Mouse (Mus musculus) heart, postnatal 0 days (tissue): ENCODE measurements around the gene Pigo. TPM values are rescaled to one million over a fixed set of nuclear protein-coding genes. Genes with fewer than 3 reads are reported as not detected.

Experiments used
- ATAC-seq: fragments of 200-750 bp; cut with Nextera tagmentation; 2 replicates; pipeline ENCODE4 v1.8.0; 2017; ENCODE audit warnings: low read depth, moderate number of reproducible peaks, moderate library complexity; ENCODE audit not compliant: insufficient read depth
- DNase-seq: peaks from one replicate; pipeline ENCODE4 v3.0.0-alpha.2; 2016; ENCODE audit warnings: low spot score
- H3K27ac ChIP-seq: fragments of 300-500 bp; sonication (generic); 2 replicates; pipeline ENCODE4 v1.5.1; 2014; ENCODE audit warnings: low read depth, mild to moderate bottlenecking
- H3K27me3 ChIP-seq: fragments of 300-500 bp; sonication (generic); 2 replicates; pipeline ENCODE4 v1.6.1; 2014; ENCODE audit warnings: low read length, mixed read lengths; ENCODE audit not compliant: control insufficient read depth, insufficient read depth
- H3K36me3 ChIP-seq: fragments of 300-500 bp; sonication (generic); replicated peaks from 2 replicates; pipeline ENCODE4 v1.6.1; 2014; ENCODE audit warnings: low read length, mixed read lengths; ENCODE audit not compliant: control insufficient read depth, insufficient read depth
- H3K4me1 ChIP-seq: fragments of 300-500 bp; sonication (generic); 2 replicates; pipeline ENCODE4 v1.6.1; 2014; ENCODE audit warnings: antibody characterized with exemption; ENCODE audit not compliant: control insufficient read depth, insufficient read depth
- H3K4me2 ChIP-seq: fragments of 300-500 bp; sonication (generic); 2 replicates; pipeline ENCODE4 v1.6.1; 2014; ENCODE audit warnings: low read depth, mild to moderate bottlenecking, low read length, moderate library complexity
- H3K4me3 ChIP-seq: fragments of 300-500 bp; sonication (generic); 2 replicates; pipeline ENCODE4 v1.5.1; 2014; ENCODE audit warnings: low read depth, low read length
- H3K9ac ChIP-seq: fragments of 300-500 bp; sonication (generic); replicated peaks from 2 replicates; pipeline ENCODE4 v1.6.1; 2014; ENCODE audit warnings: low read depth, low read length, mixed read lengths
- H3K9me3 ChIP-seq: fragments of 300-500 bp; sonication (generic); replicated peaks from 2 replicates; pipeline ENCODE4 v1.6.1; 2016; ENCODE audit warnings: low read length; ENCODE audit not compliant: control insufficient read depth
- CTCF ChIP-seq: IDR thresholded peaks from 2 replicates; pipeline ENCODE4 v1.5.1; 2016; ENCODE audit warnings: antibody characterized with exemption, control low read depth, low read depth
- EP300 ChIP-seq: IDR thresholded peaks from 2 replicates; pipeline ENCODE4 v1.6.1; 2016; ENCODE audit warnings: antibody characterized with exemption, low read depth
- WGBS: fragments of 180-500 bp; shearing (Covaris S2); extraction: QIAGEN DNeasy Blood & Tissue Kit; methylation state at CpG from one replicate; pipeline ENCODE4 v1.1.7; 2014; 5-methylcytosine and 5-hydroxymethylcytosine counted together
- polyA plus RNA-seq: library from polyadenylated mRNA; unstranded; fragments of >200 nt; fragmentation: Nextera tagmentation; extraction: Ambion mirVana; gene quantifications from 2 replicates; pipeline ENCODE4 v1.2.1, GENCODE M21; 2015
- total RNA-seq: library from RNA; depleted of rRNA; stranded (reverse); fragments of >200 nt; gene quantifications from 2 replicates; pipeline ENCODE4 v1.2.3, GENCODE M21; 2014; ENCODE audit warnings: low replicate concordance

Pigo gene
- total and polyA plus RNA-seq, 2 experiments from 2014 or later, result 11.3 to 11.4 TPM

DNA sequence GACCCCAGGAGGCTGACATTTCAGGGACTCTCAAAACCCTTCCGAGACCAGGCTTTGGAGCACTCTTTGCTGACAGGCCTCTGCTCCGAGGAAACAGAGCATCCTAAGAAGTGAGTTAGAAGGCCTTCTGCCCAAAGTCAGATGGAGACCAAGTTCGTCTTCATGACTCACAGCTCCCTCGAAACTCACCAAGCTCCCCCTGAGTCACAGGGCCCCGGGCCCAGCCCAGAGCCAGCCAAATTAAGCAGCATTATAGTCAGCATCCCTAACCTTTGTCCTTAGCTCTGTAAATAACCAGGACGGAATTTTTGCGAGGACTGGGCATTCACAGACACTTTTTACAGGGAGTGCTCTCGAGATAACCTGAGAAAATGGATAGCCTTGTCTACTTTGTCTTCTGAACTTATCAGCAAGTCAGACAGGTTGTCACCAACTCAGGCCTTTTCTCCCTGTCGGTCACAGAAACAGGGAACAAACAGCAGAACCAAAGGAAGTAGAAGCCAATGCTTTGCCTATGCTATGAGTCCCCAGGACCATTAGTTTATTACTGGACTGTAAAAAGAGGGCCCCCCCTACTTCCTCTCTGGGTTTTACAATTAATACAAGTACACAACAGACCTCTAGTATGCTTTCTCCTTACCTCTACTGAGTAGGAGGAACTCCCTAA, 15.4 kb upstream of the Pigo start:
- Histone ChIP-seq H3K36me3 (peaks cover 7% of the 10 kb centered on the region), H3K4me1 (peaks cover 36% of the 10 kb centered on the region), H3K4me2 (no peak overlapping the region), H3K4me3 (no peak overlapping the region), H3K9me3 (no peaks in the 10 kb centered on the region), H3K27ac (no peak overlapping the region), H3K27me3 (no peaks in the 10 kb centered on the region), H3K9ac (no peak overlapping the region)
- TF ChIP-seq EP300, result no peak
- DNase-seq (no peak), ATAC-seq (no peak)
- 53% methylated on average over 9 of the region's 9 CpGs for WGBS

DNA sequence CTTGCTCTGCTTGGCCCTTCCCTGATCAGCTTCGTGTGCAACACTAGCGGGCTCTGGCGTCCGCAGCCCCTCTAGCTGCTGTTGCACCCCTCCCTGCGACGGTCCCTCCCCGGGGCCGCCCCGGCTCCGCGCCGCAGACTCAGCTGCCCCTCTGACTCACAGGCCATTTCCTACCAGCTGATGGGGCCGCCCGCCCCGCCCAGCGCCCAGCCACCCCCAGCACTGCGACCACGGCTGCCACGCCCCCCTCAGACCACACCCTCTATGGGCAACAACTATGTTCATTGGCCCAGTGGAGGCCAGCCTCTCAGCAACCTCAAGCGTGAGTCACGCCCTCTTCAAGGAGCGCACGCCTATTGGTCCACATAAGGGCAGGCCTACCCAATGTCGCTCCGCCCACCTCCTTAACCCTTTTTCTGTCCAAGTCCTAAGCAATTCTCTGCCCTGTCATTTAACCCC, 14.5 kb upstream of the Pigo start:
- 1% methylated on average over 25 of the region's 25 CpGs for WGBS
- Histone ChIP-seq H3K27ac (peak overlapping the region; percentile 88), H3K4me2 (peak overlapping the region; percentile 99), H3K36me3 (peaks cover 15% of the 10 kb centered on the region), H3K9me3 (no peaks in the 10 kb centered on the region), H3K9ac (peak overlapping the region; percentile 91), H3K27me3 (no peaks in the 10 kb centered on the region), H3K4me1 (peaks cover 34% of the 10 kb centered on the region), H3K4me3 (peak overlapping the region; percentile 89)
- TF ChIP-seq EP300, result peak; percentile 74
- no peak; the same call in 1 of the 2 replicates for TF ChIP-seq CTCF
- DNase-seq (peak; percentile 99), ATAC-seq (peak; percentile 97)

DNA sequence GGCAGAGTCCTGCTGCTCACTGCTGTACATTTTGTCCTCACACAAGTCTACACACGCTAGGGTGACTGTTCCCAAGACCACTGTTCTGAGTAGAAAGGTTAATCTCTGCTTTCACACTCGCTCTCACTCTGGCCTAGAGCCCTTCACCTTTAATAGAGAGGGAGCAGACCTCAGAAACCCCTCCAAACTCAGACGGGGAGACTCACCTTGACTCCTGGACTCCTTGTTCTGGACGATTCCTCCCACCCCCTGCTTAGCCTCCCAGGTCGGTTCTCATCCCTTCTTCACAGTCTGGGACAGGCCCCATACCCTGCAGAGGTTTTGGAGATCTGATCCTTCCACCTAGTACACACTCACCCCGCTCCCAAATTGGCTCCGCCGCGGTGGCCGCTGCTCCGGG, 14.0 kb upstream of the Pigo start:
- no peak for TF ChIP-seq CTCF
- no peak for TF ChIP-seq EP300
- Histone ChIP-seq H3K9me3 (no peaks in the 10 kb centered on the region), H3K27me3 (no peaks in the 10 kb centered on the region), H3K36me3 (peaks cover 19% of the 10 kb centered on the region), H3K4me3 (peak overlapping the region; percentile 89), H3K4me2 (peak overlapping the region; percentile 99), H3K4me1 (peaks cover 29% of the 10 kb centered on the region), H3K27ac (peak overlapping the region; percentile 88), H3K9ac (peak overlapping the region; percentile 91)
- under 1% methylated on average over 11 of the region's 11 CpGs for WGBS
- ATAC-seq (peak; percentile 15), DNase-seq (no peak)

DNA sequence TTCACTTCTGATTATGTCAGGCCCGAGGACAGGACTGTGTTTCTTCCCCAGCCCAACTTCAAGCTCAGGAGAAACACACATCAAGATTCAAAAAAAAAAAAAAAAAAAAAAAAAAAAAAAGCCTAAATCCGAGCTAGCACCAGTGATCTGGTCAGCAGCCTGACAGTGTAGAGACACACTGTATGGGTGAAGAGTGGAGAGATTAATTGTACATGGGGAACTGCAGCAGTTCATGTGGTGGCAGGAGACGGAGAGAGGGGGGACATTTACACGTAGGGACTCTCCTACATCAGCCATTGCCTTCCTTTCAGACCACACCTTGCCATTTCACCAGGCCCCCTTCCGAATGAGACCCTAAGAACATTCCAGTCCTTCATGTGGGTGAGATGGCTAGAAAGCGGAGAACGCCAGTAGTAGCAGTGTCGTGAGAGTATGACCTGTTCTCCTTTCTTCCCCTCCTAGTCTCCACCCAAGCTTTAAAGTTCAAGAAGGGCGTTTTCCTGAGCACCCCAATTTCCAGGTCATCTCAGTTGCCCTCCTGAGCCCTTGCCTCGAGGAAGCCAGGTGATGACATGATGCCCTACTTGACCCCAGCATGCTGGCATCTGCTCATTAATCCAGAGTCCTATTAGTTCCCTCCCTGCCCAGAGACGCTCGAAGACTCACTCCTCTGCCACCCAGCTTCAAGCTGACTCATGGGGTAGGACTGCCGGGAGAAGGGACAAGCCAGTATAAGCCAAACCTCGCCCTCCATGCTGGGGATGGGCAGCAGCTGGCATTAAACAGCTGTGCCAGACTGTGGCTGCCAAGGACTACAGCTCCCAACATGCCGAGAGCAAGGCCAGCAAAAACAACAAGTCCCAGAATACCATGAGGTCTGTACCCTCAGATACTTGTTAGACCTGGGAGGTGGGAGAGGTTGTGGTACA, 13.2 kb upstream of the Pigo start:
- Histone ChIP-seq H3K27me3 (no peaks in the 10 kb centered on the region), H3K4me3 (peak overlapping the region; percentile 89), H3K9me3 (no peaks in the 10 kb centered on the region), H3K27ac (peak overlapping the region; percentile 88), H3K4me2 (peak overlapping the region; percentile 99), H3K4me1 (peaks cover 23% of the 10 kb centered on the region), H3K9ac (peak overlapping the region; percentile 91), H3K36me3 (peaks cover 26% of the 10 kb centered on the region)
- 44% methylated on average over 15 of the region's 15 CpGs for WGBS
- no peak for TF ChIP-seq CTCF
- TF ChIP-seq EP300, result no peak
- ATAC-seq (0 out of 2 replicates have a peak, but pooled peaks have one; percentile 3), DNase-seq (peak; percentile 30)

DNA sequence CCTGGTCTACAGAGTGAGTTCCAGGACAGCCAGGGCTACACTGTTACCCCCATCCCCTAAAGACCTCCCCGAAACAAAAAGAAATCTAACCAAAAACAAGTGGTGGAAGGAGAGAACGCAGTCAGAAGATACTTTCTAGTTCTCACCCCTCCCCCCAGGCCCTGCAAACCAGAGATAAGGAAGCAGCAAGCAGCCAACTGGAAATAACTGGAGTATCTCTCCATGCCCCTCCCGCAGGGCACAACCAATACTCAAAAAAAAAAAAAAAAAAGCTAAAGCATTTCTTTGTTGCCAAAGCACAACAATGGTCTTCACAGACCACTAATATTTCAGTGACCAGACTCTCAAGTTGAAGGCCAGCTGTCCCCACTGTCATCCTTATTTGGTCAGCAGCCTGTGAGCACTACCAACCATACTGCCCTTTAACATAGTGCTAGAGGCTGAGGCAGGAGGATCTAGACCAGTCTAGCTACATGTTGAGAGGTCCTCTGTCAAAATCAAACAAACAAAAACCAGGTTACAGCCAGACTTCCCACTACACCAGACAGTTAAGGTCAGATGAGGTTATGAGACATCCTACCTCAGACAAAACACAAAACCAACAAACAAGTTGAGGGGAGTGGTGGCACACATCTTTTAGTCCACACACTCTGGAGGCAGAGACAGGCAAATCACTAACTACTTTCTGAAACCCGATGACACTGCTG, 12.4 kb upstream of the Pigo start:
- no peak overlapping the region for H3K27ac ChIP-seq

More for the DNA sequence above, 12.4 kb upstream of the Pigo start:
- Histone ChIP-seq H3K27me3 (no peaks in the 10 kb centered on the region), H3K4me3 (no peak overlapping the region), H3K9ac (no peak overlapping the region), H3K9me3 (no peaks in the 10 kb centered on the region), H3K4me2 (peak overlapping the region; percentile 99; the same call in 1 of the 2 replicates), H3K36me3 (peaks cover 34% of the 10 kb centered on the region), H3K4me1 (peaks cover 22% of the 10 kb centered on the region)
- no peak for TF ChIP-seq EP300
- no peak for TF ChIP-seq CTCF
- DNase-seq (no peak), ATAC-seq (no peak)
- 26% methylated on average over 4 of the region's 4 CpGs for WGBS
